Mouse (Mus musculus) kidney, adult 2 months (tissue): Measurements from ENCODE around the gene Lmbrd1. TPM values are rescaled to one million over a fixed set of nuclear protein-coding genes. Genes with fewer than 3 reads are reported as not detected.
"Not testable (repeated sequence)": the region's sequence is repeated elsewhere in the genome, so short reads cannot be mapped to it uniquely, and the experiment has no call there.

Experiments
- DNase-seq: peaks from one replicate; pipeline ENCODE4 v3.0.0; 2021
- H3K27ac ChIP-seq: fragments of 200-500 bp; 2 replicates; pipeline ENCODE4 v1.5.1; 2012; ENCODE audit warnings: low read depth, low read length, control low read depth, inconsistent platforms; ENCODE audit not compliant: insufficient read depth
- H3K27me3 ChIP-seq: fragments of 200-500 bp; replicated peaks from 2 replicates; pipeline ENCODE4 v1.6.1; 2012; ENCODE audit warnings: mild to moderate bottlenecking, moderate library complexity, low read length, inconsistent platforms; ENCODE audit not compliant: control insufficient read depth, insufficient read depth
- H3K36me3 ChIP-seq: fragments of 200-500 bp; 2 replicates; pipeline ENCODE4 v1.6.1; 2012; ENCODE audit warnings: mild to moderate bottlenecking, moderate library complexity, low read length, inconsistent platforms; ENCODE audit not compliant: control insufficient read depth, insufficient read depth
- H3K4me1 ChIP-seq: fragments of 200-500 bp; 2 replicates; pipeline ENCODE4 v1.6.1; 2011; ENCODE audit warnings: low read length; ENCODE audit not compliant: control insufficient read depth, insufficient read depth
- H3K4me3 ChIP-seq: fragments of 200-500 bp; 2 replicates; pipeline ENCODE4 v1.5.1; 2011; ENCODE audit warnings: mild to moderate bottlenecking, low read depth, low read length, control low read depth; ENCODE audit not compliant: insufficient read depth
- CTCF ChIP-seq: fragments of 200-500 bp; conservative IDR thresholded peaks from 2 replicates; pipeline ENCODE4 v1.5.1; 2011; ENCODE audit warnings: low read depth, mild to moderate bottlenecking, control low read depth, low read length, moderate library complexity, mixed read lengths; ENCODE audit not compliant: insufficient read depth, insufficient read length
- POLR2A ChIP-seq: fragments of 200-500 bp; IDR thresholded peaks from one replicate; pipeline ENCODE4 v1.6.1; 2011; ENCODE audit warnings: low read depth, low read length, control low read depth
- WGBS: fragments of 180-500 bp; shearing (Covaris S2); methylation state at CpG from one replicate; pipeline ENCODE4 v1.1.7; 2018; 5-methylcytosine and 5-hydroxymethylcytosine counted together
- polyA plus RNA-seq: library from polyadenylated mRNA; depleted of rRNA; stranded (reverse); fragments of >200 nt; gene quantifications from 2 replicates; pipeline ENCODE4 v1.2.3, GENCODE M21; 2012

Lmbrd1 gene
- polyA plus RNA-seq, 1 experiment = 39.6 TPM

DNA sequence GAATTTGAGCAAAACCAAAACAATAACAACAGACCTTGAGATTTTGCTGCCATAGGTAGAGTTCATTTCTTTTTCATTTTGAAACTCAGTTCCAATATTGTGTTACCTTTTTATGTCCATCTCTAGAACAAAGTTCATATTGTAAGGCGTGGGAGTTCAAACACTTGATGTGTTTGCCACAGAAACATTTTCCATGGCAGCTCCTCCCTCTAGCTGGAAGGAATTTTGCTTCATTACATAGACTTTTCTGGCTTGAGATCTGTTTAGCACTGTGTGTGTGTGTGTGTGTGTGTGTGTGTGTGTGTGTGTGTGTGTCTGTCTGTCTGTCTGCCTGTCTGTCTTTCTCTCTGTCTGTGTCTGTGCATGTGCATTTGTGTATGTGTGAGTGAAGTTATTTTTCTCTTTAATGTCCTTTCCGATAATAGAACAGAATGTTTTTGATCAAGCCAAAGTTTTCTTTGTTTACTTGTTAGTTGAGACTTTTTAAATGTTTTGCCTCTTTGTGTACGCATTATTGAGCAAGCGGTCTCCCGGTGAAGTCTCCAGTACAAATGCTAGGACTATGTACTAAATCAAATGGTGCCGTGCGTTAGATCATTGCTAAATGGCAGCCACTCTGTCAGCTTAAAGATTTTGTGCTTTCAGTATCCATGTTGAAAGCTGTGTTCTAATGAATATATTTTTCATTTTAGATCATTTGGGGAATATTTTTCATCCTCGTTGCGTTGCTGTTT lies 64.9 kb downstream of the Lmbrd1 start:
- no peak overlapping the region for H3K4me3 ChIP-seq
- TF ChIP-seq POLR2A (no peak), CTCF (no peak)
- WGBS = 87% methylated on average over 9 of the region's 9 CpGs

DNA sequence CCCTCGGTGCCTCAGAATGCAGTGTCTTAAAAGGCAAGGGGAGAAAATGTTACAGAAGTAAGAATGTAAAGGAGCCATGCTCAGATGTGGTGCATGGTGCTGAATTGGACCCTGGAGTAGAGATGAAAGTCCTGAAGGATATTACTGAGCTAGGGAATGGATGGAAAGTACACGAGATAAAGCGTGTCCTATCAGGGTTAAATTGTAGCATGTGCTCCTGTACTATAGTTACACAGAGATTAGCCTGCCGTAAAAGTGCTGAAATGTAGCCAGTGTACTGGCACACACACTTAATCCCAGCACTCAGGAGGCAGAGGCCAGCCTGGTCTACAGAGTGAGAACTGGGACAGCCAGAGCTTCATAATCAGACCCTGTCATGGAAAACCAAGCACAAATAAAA lies 74.3 kb downstream of the Lmbrd1 start:
- H3K4me3 ChIP-seq = no peak overlapping the region
- DNase-seq = no peak
- H3K27me3 ChIP-seq = no peaks in the 10 kb centered on the region
- TF ChIP-seq CTCF (no peak), POLR2A (no peak)
- WGBS = 93% methylated on average over 4 of the region's 4 CpGs
- H3K36me3 ChIP-seq = peaks cover 5% of the 10 kb centered on the region
- H3K4me1 ChIP-seq = no peaks in the 10 kb centered on the region
- H3K27ac ChIP-seq = no peak overlapping the region

More for the DNA sequence above, 64.9 kb downstream of the Lmbrd1 start:
- DNase-seq = no peak
- Histone ChIP-seq H3K36me3 (no peaks in the 10 kb centered on the region; the same call in 1 of the 2 replicates), H3K4me1 (no peaks in the 10 kb centered on the region), H3K27me3 (no peaks in the 10 kb centered on the region), H3K27ac (no peak overlapping the region)

DNA sequence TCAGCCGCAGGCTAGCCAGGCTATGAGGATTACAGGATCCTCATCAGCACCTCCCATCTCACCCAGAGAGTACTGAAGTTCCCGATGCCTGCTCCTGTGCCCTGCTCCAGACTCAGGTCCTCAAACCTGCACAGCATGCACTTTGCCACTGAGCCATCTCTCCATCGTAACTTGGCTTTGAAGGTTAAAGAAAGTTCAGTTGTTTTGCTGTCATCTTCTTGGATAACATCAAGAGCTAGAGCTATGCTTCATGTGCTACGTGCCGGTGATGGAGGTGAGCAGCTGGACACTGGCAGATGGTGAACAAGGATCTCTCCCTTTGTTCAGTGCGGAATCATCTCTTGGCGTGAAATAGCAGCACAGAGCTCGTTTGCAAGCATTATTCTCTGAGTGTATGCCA lies 80.1 kb downstream of the Lmbrd1 start:
- WGBS = 94% methylated on average over 8 of the region's 8 CpGs
- H3K4me1 ChIP-seq = no peaks in the 10 kb centered on the region
- no peaks in the 10 kb centered on the region for H3K27me3 ChIP-seq
- no peak overlapping the region for H3K27ac ChIP-seq
- H3K4me3 ChIP-seq = no peak overlapping the region
- DNase-seq = no peak
- TF ChIP-seq CTCF (no peak), POLR2A (no peak)
- H3K36me3 ChIP-seq = peaks cover 1% of the 10 kb centered on the region

- Histone ChIP-seq H3K4me1 (no peaks in the 10 kb centered on the region), H3K36me3 (no peaks in the 10 kb centered on the region; the same call in none of the 2 replicates), H3K27ac (no peak overlapping the region), H3K27me3 (no peaks in the 10 kb centered on the region), H3K4me3 (no peak overlapping the region)
- no peak for TF ChIP-seq POLR2A
- TF ChIP-seq CTCF = no peak
- 82% methylated on average over 8 of the region's 8 CpGs for WGBS
- DNase-seq = no peak
Observed at GRCm38 (mm10) chr1:24766466-24766865, 88.0 kb downstream of the Lmbrd1 start.

DNA sequence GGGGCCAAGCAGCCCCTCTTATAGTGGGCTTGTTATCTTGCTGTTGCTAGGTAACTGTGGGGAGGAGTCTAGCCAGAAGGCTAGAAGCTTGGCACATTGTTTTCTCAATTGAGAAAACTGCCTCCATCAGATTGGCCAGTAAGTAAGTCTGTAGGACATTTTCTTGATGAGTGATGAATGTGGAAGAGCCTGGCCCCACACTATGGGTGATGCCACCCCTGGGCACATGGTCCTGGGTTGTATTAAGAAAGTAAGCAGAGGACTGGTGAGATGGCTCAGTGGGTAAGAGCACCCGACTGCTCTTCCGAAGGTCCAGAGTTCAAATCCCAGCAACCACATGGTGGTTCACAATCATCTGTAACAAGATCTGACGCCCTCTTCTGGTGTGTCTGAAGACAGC lies 88.8 kb downstream of the Lmbrd1 start:
- not testable (repeated sequence) for H3K36me3 ChIP-seq, H3K27me3 ChIP-seq, H3K27ac ChIP-seq, H3K4me3 ChIP-seq, DNase-seq, H3K4me1 ChIP-seq
- WGBS = 88% methylated on average over 3 of the region's 3 CpGs

DNA sequence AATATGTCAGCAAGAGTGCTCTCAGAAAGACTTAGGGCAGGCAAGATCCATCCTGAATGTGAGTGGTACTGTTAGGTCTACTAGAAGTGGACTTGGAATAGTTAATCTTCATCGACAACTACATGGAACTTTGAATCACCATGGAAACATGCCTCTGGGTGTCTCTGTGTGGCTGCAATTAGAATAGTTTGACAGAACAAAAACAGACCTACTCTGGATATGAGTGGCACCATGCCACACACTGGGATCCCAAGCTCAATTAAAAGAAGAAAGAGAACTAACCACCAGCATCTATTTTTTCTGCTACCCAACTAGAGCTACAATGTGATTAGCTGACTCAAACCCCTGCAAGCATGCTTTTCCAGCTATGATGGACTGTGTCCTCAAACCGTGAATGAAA lies 95.2 kb downstream of the Lmbrd1 start:
- TF ChIP-seq CTCF (no peak), POLR2A (no peak)
- Histone ChIP-seq H3K4me3 (no peak overlapping the region), H3K36me3 (no peaks in the 10 kb centered on the region), H3K4me1 (no peaks in the 10 kb centered on the region), H3K27me3 (no peaks in the 10 kb centered on the region), H3K27ac (no peak overlapping the region)
- 75% methylated on average over 2 of the region's 2 CpGs for WGBS
- no peak for DNase-seq

GRCm38 (mm10) chr1:24776576-24776975 lies 98.1 kb downstream of the Lmbrd1 start:
- Histone ChIP-seq H3K4me3 (no peak overlapping the region), H3K4me1 (no peaks in the 10 kb centered on the region), H3K36me3 (no peaks in the 10 kb centered on the region), H3K27me3 (no peaks in the 10 kb centered on the region), H3K27ac (no peak overlapping the region)
- 85% methylated on average over 2 of the region's 2 CpGs for WGBS
- DNase-seq = no peak
- no peak for TF ChIP-seq POLR2A
- no peak for TF ChIP-seq CTCF
